Mouse (Mus musculus) ES-Bruce4 (cell line): ENCODE results near the gene Sppl2b.

Experiments
- EP300 ChIP-seq: IDR thresholded peaks from 2 replicates; pipeline ENCODE4 v1.6.1; 2011; ENCODE audit warnings: low read depth, low read length; ENCODE audit not compliant: insufficient read depth
- POLR2A ChIP-seq: IDR thresholded peaks from one replicate; pipeline ENCODE4 v1.8.1; 2011; ENCODE audit warnings: low read length; ENCODE audit not compliant: insufficient read depth

DNA sequence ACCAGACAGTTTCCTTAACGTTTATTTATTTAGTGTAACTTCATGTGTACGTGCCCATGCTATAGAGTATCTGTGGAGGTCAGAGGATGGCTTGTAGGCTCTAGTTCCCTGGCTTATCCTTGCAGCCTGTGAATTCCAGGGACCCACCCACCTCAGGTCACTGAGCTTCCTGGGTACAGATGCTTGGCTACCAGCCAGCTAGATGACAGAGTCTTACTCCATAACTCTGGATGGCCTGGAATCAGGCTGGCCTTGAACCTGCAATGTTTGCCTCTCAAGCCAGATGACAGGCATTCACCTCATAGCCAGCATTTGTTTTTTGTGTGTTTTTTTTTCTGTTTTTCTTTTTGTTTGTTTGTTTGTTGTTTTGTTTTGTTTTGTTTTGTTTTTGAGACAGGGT is 37.9 kb upstream of the Sppl2b start:
- TF ChIP-seq POLR2A = no peak
- TF ChIP-seq EP300 = no peak
